Mouse (Mus musculus) brain, embryonic 14.5 days (tissue): ENCODE measurements around the gene Csgalnact2.

ENCODE experiments used
- CTCF ChIP-seq: fragments of 200-500 bp; IDR thresholded peaks from 2 replicates; pipeline ENCODE4 v1.5.1; 2012; ENCODE audit warnings: inconsistent platforms, mild to moderate bottlenecking, moderate library complexity, borderline replicate concordance; ENCODE audit not compliant: insufficient read depth, insufficient read length; ENCODE audit errors: extremely low read depth
- POLR2A ChIP-seq: fragments of 200-500 bp; IDR thresholded peaks from 2 replicates; pipeline ENCODE4 v1.6.1; 2012; ENCODE audit warnings: mild to moderate bottlenecking, inconsistent platforms, borderline replicate concordance; ENCODE audit not compliant: poor library complexity, insufficient read depth, insufficient read length, severe bottlenecking; ENCODE audit errors: extremely low read depth

GRCm38 (mm10) chr6:118153091-118153490 is 14.2 kb upstream of the Csgalnact2 start:
- no peak for TF ChIP-seq POLR2A
- TF ChIP-seq CTCF, result no peak
